Mouse (Mus musculus) CH12F3 (cell line): ENCODE results near the gene Ap2a2.

Experiments
- in situ Hi-C: fragments of 300-500 bp; cut with MboI; formaldehyde crosslinking; loops from 2 replicates; pipeline ENCODE4 v1.14.3; 2020; ENCODE audit warnings: low sequenced_read_pairs

Ap2a2 gene

DNA sequence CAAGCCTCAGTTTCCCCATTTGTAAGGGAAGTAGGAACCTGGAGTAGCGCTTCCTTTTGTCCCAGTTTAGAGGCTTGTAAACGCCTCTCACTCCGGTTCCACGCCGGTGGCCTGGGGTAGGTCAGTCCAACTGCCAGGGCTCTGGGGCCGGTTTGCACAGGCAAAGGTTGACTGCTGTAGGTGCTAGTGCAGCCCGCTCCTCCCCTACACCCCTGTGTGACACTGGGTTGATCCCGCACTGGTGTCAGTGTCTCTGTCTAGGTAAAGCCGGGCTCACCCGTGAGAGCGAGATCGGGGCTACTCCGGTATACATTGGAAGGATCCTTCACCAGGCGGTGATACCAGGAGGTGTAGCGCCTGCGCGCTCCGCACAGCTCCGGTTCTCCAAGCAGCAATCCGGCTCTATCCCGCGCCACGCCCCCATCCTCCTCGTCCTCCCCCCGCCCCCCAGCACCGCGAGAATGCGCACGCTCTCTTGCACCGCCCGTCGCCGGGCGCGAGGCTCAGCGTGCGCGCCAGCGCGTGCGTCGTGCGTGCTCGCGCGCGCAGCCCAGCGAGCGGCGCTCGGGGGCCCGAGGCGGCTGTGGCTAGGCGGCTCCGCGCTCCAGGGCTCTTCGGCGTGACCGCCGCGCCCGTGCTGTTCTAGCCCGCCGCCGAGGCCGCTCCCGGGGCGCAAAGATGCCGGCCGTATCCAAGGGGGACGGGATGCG, at the start of gene Ap2a2:
TSS of gene Ap2a2 (plus strand) at position 492 of the 710 bp plus-strand sequence.
- in situ Hi-C loops: no loop called here

DNA sequence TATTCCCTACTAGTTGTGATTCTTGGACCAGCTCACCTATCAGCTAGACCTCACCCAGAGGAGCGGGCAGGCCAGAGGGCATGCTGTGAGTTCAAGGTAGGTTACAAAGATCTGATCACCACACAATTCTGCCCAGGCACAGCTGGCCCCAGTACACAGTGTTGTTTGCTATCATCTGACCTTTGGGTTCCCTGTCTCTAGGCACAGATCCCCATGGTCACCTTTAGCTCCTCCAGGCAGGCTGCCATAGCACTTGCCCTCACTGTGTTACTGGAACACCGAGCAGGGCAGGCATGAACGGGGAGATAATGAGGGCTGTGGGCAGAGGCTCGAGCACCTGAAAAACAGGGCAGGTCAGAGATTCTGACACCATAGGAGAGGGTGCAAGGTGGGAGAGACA, 44.3 kb upstream of the Ap2a2 start:
- in situ Hi-C loops: no loop called here

DNA sequence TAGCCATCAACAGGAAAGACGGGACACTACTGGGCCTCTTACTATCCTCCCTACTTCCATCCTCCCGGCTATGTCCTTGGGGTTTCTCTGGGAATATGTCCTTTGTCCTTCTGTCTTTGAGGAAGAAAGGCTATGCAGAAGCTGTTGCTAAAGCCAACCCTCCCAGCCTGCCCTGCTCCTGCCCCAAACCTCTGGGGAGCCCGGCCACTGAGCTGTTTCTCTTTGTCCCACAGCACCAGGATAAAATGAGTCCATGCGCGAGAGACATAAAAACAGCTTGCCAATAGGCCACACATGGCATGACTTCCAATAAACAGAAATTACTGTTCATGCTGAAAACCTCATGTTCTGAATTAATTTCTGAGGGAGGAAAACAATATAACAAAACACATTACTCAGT, 43.7 kb upstream of the Ap2a2 start:
- in situ Hi-C loops: no loop called here

DNA sequence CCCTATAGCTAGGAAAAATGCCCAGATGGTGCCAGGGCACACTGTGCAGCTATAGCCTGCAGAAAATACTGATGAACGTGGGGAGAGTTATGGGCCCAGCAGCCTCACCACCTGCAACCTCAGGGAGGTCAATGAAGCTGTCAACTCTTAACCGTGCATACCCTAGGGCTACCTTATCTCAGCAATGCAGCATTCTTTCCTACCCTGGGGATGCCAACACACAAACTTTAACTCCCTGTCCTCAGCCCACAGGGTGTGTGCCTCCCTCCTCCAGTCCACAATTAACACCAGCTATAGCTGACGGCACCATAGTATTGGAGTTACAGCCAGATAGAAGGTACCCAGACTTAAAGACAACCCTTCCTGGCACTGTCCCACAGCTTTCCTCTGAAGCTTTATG, 43.0 kb upstream of the Ap2a2 start:
- in situ Hi-C loops: no loop called here

DNA sequence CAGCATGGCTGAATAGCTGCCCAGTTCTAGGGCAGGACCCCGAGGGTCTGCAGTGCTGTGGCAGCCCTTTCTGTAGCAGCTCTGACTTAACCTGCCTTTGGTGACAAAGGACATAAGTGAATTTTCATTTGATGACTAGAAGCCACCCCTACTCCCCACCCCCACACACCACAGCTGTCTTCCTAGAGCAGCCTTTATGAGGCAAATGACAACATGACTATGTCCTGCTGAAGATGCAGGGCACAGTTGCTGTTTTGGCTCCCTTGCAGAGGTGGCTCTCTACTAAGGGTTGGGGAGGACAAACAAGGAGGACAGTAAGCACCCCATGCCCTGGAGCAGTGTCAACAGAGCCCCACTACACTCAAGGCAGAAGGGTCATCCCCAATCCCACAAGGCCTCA, 42.2 kb upstream of the Ap2a2 start:
- in situ Hi-C loops: loop anchor here (5.0 kb wide), 1 partner anchor 32 kb away; no protein-coding TSS in a partner anchor

DNA sequence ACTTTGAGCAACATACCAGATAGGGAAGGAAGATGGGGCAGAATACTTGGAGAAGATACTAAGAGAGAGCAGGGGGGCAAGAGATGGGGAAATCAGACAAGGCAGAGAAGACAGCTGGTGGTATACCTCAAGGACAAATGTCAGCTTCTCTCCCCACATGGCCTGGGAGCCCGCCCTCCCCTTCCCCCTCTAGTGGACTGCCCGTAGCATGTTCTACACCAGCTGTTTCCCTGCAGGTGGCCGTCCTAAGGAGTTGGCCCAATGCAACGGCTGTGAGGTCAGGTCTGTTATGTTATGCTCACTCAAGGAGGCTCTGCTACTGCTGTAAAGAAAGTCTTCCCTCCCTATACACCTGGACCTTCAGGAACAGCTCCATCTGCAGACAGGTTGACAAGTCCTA, 39.0 kb upstream of the Ap2a2 start:
- in situ Hi-C loops: loop anchor here (5.0 kb wide), 1 partner anchor 36 kb away; no protein-coding TSS in a partner anchor

DNA sequence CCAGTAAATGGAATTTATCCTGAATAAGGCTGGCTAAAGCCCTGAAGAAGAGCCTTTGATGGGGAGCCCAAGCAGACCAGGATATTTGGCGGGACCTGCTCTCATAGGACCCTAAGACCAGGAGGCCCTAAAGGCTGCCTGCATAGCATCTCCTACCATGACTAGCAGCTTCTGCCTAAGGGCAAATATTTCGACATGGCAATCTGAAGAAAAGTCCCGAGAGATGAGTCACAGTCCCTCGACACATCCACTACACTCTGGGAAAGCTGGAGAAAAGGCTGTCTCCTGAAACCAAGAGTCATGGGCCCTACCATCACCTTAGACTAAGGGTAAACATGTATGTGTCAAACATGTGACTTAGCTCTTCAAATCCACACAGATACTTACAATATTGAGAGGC, 37.7 kb upstream of the Ap2a2 start:
- in situ Hi-C loops: loop anchor here (5.0 kb wide), 1 partner anchor 37 kb away; no protein-coding TSS in a partner anchor

DNA sequence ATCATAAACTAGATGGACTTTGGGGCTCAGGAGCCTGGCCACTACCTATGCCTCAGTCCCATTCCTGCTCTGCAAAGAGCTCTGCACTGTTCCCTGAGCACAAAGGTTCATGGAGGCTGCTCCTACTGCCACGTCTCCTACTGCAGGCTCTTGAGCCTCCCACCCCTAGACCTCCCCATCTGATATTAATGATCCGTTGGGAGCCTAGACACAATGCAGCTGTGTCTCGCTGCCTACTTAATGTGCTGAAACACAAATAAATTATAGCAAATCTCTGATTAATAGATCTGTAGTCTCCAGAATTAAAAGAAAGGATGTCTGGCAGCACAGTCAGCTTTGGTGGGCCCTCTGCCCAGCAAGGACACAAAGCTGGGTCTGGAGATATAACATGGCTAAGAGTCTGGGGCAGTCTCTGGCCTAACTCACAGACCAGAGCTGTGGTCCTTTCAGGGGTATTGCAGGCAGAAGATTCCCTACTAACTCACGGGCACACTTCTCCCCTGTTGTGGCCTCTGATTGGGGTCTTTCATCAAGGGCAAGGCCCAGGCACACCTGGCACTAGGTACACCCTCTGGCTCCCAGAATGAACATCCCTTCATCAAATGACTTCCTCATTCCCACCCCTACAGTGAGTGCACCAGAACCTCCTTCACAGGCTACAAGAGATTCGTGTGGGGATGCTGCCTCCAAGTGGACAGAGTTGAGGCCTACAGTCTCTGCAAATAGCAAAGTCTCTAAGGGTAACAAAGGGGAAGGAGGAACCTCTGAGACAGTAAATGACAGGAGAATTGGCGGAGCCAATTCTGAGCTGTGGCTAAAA, 37.0 kb upstream of the Ap2a2 start:
- in situ Hi-C loops: loop anchor here (5.0 kb wide), 1 partner anchor 38 kb away; no protein-coding TSS in a partner anchor

DNA sequence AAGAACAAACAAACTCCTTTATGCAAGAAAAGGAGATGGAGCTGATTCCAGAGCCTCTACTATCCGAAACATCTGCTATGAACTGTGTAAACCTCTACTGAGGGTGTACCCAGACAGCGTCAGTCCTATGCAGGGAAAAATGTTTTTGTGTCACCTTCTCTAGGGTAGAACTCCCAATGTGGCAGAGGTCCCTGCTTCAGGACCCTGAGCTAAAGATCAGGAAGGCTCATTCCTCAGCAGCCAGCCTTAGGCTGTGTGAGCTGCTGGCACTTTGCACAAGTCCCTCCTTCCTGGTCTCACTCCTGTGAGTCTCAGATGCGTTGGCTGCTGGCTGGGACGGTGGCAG, 36.4 kb upstream of the Ap2a2 start:
- in situ Hi-C loops: no loop called here

DNA sequence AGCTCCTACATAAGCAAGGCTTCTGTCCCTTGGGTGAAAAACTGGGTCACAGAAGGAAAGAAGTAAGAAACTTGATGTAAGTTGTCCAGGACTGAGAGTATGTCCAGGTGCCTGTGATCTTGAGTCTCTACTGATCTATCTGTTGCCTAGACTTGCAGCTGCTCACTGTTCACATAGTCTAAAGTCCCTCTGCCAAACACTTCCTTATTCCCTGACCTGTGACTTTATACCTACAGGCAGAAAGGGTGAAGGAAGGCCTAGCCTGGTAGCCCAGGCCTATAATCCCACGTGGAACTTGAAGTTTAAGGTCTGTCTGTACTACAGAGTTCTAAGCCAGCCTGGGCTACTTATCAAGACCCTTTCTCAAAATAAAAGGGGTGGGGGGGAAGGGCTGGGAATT, 26.4 kb upstream of the Ap2a2 start:
- in situ Hi-C loops: no loop called here

DNA sequence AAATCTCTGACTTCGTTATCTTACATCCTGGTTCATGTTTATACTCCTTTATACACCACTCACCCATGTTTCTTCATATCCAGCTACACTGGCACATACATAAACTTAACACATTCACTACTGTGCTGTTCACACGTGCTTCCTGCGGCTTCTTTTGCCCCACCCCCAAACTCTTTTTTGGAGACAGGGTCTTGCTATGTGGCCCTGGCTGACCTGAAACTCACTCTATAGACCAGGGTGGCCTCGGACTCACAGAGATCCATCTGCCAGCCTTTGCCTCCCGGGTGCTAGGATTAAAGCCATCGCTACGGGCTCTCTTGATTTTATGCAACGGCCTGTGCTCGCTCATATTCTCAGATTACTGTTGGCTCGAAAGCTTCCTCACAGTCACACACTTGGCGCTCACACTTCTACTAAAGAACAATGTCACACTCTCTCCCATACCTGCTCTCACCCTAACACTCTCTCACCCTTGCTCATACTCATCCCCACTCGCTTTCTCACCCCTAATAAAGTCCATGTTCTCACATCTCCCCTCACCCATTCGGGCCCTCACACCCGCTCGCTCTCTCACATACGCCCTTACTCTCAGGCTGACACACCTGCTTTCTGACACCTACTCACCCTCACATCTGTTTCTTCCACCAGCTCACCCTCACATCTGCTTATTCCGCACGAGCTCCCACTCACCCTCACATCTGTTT, 23.0 kb upstream of the Ap2a2 start:
- in situ Hi-C loops: no loop called here

DNA sequence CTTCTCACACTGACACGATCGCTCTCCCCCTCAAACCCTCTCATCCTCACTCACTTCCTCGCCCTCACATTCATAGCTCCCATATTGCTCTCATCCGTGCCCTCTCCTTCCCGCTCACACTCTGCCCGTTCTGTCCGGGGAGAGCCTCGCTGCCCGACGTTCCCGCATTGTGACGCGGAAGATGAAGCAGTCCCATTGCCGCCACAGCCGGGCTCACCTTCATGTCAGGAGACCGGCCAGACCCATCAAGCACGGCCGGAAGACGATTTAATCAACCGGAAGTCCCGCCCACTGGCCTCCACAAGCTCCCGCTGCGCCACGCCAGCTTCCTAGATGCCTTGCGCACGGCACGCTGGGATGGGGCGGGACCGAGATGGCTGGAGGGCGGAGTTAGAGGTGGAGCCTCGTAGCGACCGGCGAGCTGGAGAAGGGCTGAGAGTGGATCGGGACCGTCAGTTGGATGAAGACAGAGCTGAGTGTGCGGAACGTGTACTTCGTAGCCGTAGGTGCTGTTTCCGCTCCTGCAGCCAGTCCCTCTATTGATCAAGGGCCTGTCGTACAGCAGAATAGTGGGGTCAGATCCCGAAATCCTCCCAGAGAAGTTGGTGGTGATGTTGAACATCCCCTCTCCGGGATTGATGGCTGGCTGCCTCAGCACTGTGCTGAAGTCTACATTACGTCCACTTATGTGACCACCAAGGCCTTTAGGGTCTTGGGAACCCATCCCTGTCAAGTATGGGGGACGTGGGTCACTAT, 22.2 kb upstream of the Ap2a2 start, which contains the start of gene Chid1:
TSS of gene Chid1 (minus strand) at position 302 of the 756 bp plus-strand sequence.
- in situ Hi-C loops: no loop called here

DNA sequence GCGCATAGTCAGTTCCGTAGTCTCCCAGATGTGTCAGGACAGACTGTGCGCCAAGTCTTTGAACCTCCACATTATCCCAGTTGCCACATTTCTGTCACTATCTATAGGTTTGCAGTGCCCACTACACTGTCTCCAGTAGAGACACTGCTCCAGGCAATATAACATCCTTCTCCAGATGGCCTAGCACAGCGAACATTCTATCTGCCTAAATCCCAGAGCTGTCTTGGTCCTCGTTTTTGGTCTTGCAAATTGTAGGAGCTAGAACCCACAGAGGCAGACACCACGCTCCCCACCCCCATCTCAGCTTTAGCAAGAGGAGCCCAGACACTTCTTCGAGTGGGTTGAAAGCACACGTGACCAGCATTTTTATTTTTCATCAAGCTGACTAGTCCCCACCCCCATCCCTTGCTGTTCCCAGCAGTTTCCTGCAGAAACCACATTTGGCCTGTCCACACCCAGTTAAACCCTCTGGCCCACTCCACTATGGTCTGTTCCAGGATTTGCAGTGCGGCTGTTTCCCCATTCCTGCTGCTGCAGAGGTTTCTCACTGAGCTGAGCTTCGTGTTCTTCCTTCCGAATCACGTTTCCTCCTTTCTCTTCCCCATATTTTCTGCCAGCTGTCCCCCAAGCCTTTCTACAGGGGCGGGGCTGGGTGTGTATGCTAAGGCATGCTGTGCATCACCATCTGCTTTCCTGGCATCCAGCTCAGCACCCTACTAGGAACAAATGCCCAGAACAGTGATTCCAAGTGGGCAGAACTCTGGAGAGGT, 21.5 kb upstream of the Ap2a2 start:
- in situ Hi-C loops: no loop called here

DNA sequence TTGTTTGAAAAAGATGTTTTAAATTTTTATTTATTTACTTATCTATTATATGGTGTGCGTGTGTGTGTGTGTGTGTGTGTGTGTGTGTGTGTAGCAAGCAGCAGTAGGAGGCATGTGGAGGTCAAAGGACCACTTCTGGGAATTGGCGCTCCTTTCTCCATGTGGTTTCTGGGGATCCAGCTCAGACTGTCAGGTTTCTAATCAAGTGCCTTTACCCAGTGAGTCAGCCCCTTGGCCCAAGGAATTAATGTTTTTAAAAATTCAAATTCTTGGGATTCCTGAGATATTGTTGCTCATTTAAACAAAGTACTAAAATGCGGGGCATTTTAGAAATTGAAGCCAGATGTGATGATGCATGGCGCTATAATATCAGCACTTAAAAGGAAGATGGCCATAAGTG, 20.3 kb upstream of the Ap2a2 start:
- in situ Hi-C loops: no loop called here

DNA sequence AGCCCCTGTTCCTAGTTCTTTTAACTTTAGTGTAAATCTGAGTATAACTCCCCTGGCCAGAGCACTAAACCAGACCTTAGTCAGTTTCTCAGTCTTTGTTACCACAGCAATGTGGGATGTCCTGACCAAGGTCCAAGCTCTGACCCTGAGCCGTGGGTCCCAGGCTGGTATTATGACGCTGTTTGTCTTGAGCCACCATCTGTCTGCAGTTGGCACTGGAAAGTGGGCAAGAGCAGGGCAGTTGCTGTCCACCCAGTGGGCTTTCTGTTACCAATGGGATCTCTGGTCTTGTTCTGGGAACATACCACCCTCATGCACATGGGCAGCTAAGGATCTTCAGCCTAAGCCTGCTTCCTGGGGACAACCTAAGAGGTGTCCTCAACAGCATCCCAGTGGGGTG, 19.4 kb upstream of the Ap2a2 start:
- in situ Hi-C loops: no loop called here

DNA sequence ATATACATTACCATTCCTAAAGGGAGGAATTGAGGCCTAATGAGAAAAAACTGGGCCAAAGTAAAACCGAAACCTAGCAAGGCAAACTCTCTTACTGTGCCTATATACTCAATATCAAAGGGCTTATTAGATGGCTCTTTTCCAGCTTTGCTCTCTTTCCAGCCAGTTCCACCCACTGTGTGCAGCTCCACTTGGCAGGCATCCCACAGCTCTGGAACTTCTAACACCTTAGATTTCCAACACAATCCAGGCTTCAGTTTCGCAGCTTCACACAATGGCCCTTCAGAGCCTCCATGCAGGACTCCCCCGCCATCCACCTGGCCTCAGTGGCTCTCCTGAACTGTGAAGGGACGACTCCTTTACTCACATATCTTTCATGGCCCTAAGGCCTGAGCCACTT, 17.3 kb upstream of the Ap2a2 start:
- in situ Hi-C loops: no loop called here

DNA sequence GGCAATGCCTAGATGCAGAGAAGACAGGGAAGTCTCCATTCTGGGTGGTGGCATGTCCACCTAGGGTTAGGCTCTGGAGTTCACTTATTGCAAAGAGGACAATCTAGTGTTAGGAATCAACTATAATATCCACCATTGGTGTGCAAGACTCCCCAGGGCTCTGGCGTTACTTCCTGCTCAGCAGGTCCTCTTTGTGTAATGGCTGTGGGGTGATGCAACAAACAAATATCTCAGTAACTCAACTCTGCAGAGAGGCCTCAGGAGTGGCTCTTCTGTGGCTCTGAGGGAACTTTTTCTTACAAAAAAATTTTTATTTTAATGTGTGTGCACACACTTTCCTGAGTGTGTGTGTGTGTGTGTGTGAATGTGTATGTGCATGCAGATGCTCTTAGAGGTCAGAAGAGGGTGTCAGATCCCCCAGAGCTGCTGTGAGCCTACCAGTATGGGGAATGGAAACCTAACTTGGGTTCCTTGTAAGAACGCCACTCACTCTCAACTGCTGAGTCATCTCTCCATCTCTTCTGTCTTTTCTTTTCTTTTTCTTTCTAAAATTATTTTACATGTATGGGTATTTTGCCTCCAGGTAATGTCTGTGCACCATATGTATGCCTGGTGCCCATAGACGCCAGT, 12.4 kb upstream of the Ap2a2 start:
- in situ Hi-C loops: no loop called here

DNA sequence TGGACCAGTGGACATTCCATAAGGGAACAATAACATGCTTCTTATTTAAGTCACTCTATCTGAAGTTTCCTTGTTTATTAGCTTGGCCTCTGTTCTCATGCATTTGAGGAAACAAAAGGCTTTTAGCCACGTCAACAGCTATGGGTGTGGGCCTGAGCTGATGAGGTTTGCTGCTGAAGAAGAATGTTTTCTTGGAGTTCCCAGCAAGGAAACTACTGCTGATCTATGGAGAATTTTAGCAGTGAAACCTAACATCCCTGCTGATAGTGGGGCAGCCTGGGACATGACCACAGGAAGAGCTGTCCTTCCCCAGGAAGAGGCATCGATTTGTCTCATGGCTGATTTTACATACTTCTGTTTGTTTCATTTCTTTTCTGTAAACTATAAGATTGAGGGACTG, 11.5 kb upstream of the Ap2a2 start:
- in situ Hi-C loops: no loop called here

DNA sequence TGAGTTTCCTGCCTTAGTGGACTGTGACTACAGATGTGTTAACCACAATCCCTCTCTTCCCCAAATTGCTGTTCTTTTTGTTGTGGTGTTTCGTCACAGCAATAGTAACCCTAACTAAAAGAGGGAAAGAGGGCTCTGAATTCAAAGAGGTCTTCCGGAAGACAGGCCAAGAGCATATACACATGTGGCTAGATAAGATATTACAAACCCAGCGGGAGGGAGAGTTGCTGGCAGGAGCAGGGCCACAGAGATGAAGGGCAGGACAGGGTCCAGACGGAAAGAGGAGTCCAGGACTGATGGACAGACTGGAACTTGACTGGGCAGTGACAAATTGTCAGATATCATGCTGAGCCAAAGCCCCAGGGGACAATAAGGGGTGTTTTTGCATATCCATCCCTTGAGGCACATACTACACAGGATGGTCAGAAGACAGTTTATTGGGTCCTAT, 3.6 kb upstream of the Ap2a2 start:
- in situ Hi-C loops: no loop called here

DNA sequence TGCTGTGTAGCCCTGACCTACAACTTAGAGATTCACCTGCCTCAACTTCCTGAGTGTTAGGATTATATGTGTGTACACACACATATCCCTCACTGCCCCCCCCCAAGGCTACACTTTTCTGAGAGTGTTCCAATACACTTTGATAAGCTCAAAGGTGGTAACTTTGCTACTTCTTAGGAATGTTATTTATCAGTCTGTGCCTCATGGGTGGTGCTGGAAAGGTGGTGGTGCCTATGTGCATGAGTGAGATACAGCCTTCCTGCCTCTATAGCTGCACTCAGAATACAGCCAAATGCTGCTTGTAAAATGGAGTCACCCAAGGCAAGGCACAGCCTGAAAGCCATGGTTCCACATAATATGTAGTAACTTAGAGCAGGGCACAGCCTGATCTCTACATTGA, 3.0 kb upstream of the Ap2a2 start:
- in situ Hi-C loops: no loop called here
